Mouse (Mus musculus): ENCODE results near the gene Dok3. TPM values are rescaled to one million over a fixed set of nuclear protein-coding genes. Genes with fewer than 3 reads are reported as not detected.

Dok3 gene
- polyA plus RNA-seq, 1 experiment: 25.7 TPM

DNA sequence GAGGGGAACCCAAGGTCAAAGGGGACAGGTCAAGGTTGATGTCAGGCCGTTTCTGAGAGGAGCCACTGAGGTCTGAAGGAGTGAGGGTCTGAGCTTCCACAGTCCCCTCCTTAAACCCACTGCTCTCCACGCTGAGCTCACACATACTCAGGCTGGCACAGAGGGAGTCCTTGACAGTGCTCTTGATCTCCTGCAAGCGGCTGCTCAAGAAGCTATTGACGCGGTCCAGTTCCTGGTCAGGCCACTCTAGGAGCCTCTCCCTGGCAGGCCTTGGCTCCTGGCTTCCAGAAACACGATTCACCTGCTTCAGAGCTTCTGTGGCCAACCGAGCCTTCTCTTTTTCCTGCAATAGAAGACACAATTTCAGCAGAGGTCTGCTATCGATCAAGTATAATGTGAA lies 14.4 kb upstream of the Dok3 start:
- Histone ChIP-seq H3K4me3 (ENCODE audit: low read depth, low read length) (no peak overlapping the region), H3K27me3 (ENCODE audit: control insufficient read depth, insufficient read depth, low read length) (no peaks in the 10 kb centered on the region), H3K36me3 (ENCODE audit: control insufficient read depth, insufficient read depth, low read length) (peaks cover 45% of the 10 kb centered on the region), H3K4me1 (ENCODE audit: control insufficient read depth, insufficient read depth, insufficient read length, low read length) (no peaks in the 10 kb centered on the region), H3K27ac (ENCODE audit: insufficient read depth, low read depth, low read length) (no peak overlapping the region)
- 88% methylated on average over 8 of the region's 8 CpGs for WGBS
- no peak for TF ChIP-seq CTCF (IDR thresholded peaks at IDR 0.05; ENCODE audit: extremely low read depth, insufficient read length, insufficient replicate concordance, low read depth, low read length)

DNA sequence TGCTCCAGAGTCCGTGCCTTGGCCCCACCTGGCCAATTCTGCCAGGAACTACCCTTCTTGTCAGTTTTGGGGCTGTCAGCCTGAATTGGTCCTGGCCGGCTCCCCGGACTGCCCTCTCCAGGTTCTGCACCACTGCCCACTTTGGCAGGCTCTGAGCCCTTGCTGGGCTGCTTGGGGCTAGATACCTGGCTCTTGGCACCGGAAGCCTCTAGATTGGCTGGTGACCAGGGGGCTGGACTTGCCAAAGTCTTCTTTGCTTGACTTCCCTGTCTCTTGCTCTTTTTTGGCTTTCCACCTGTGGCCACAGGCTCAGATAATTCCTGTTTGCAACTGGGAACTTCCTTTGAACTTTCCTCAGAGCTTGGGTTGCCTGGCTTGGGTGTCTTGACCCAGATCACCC lies 13.8 kb upstream of the Dok3 start:
- TF ChIP-seq POLR2A (IDR thresholded peaks at IDR 0.05; ENCODE audit: low read depth, low read length) (no peak), CTCF (IDR thresholded peaks at IDR 0.05; ENCODE audit: extremely low read depth, insufficient read length, insufficient replicate concordance, low read depth, low read length) (no peak)
- no peak overlapping the region for H3K4me3 ChIP-seq (ENCODE audit: low read depth, low read length)
- no peaks in the 10 kb centered on the region for H3K27me3 ChIP-seq (ENCODE audit: control insufficient read depth, insufficient read depth, low read length)
- no peaks in the 10 kb centered on the region for H3K4me1 ChIP-seq (ENCODE audit: control insufficient read depth, insufficient read depth, insufficient read length, low read length)
- WGBS: 96% methylated on average over 4 of the region's 4 CpGs
- no peak overlapping the region for H3K27ac ChIP-seq (ENCODE audit: insufficient read depth, low read depth, low read length)
- H3K36me3 ChIP-seq (ENCODE audit: control insufficient read depth, insufficient read depth, low read length): peaks cover 45% of the 10 kb centered on the region

DNA sequence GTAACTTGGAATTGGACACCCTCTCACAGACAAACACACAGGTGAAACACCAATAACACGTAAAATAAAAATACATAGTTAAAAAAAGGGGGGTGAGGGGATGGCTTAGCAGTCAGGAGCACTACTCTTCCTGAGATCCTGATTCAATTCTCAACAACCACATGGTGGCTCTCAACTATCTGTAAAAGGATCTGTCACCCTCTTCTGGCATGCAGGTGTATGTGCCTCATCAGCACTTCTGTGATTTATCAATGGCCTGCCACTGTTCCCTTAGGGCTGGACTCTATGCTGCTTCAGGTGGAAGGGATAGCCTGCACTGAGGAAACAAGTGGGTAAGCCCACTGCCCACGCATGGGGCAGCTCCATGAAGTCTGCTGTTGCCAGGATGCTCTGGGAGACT lies 11.8 kb upstream of the Dok3 start:
- Histone ChIP-seq H3K27me3 (ENCODE audit: control insufficient read depth, insufficient read depth, low read length) (no peaks in the 10 kb centered on the region), H3K27ac (ENCODE audit: insufficient read depth, low read depth, low read length) (no peak overlapping the region), H3K36me3 (ENCODE audit: control insufficient read depth, insufficient read depth, low read length) (peaks cover 44% of the 10 kb centered on the region), H3K4me1 (ENCODE audit: control insufficient read depth, insufficient read depth, insufficient read length, low read length) (no peaks in the 10 kb centered on the region), H3K4me3 (ENCODE audit: low read depth, low read length) (no peak overlapping the region)
- TF ChIP-seq CTCF (IDR thresholded peaks at IDR 0.05; ENCODE audit: extremely low read depth, insufficient read length, insufficient replicate concordance, low read depth, low read length): no peak
- no peak for TF ChIP-seq POLR2A (IDR thresholded peaks at IDR 0.05; ENCODE audit: low read depth, low read length)
- WGBS: 88% methylated on average over 2 of the region's 2 CpGs

GRCm38 (mm10) chr13:55536194-55537175 lies 7.4 kb upstream of the Dok3 start, which contains the start of gene Ddx41:
TSS of gene Ddx41 (minus strand) at chr13:55536658.
- H3K27ac ChIP-seq (ENCODE audit: insufficient read depth, low read depth, low read length): no peak within 1 kb of the TSS
- no peaks in the 10 kb centered on the region for H3K27me3 ChIP-seq (ENCODE audit: control insufficient read depth, insufficient read depth, low read length)
- peak; percentile 91 for TF ChIP-seq CTCF (IDR thresholded peaks at IDR 0.05; ENCODE audit: extremely low read depth, insufficient read length, insufficient replicate concordance, low read depth, low read length)
- TF ChIP-seq POLR2A (IDR thresholded peaks at IDR 0.05; ENCODE audit: low read depth, low read length): peak; percentile 55; the same call in 1 of the 2 replicates
- under 1% methylated on average over 70 of the region's 70 CpGs for WGBS
- peaks cover 9% of the 10 kb centered on the region for H3K4me1 ChIP-seq (ENCODE audit: control insufficient read depth, insufficient read depth, insufficient read length, low read length)
- H3K4me3 ChIP-seq (ENCODE audit: low read depth, low read length): peak within 1 kb of the TSS; percentile 84
- H3K36me3 ChIP-seq (ENCODE audit: control insufficient read depth, insufficient read depth, low read length): peaks cover 35% of the 10 kb centered on the region

DNA sequence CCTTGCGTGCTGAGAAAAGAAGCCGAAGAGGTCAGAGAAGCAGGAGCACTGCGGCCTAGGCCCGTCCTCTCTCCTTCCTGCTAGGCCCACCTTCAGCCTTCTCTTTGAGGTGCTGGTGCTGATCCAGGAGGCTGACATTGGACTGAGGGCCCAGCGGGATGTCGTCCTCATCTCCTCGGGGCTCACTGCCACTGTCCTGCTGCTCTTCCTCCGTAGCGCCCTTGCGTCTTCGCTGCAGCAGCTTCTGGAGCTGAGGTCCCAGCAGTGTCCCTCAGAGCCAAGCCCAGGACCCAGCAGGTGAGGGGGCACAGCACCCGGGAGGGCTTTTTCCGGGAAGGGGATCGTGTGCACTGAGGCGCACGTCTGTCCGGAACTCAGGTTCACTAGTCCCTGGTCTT lies 6.7 kb upstream of the Dok3 start:
- H3K4me1 ChIP-seq (ENCODE audit: control insufficient read depth, insufficient read depth, insufficient read length, low read length): peaks cover 9% of the 10 kb centered on the region
- peaks cover 34% of the 10 kb centered on the region for H3K36me3 ChIP-seq (ENCODE audit: control insufficient read depth, insufficient read depth, low read length)
- H3K4me3 ChIP-seq (ENCODE audit: low read depth, low read length): peak overlapping the region; percentile 84
- 16% methylated on average over 17 of the region's 17 CpGs for WGBS
- no peak overlapping the region for H3K27ac ChIP-seq (ENCODE audit: insufficient read depth, low read depth, low read length)
- TF ChIP-seq CTCF (IDR thresholded peaks at IDR 0.05; ENCODE audit: extremely low read depth, insufficient read length, insufficient replicate concordance, low read depth, low read length): no peak
- TF ChIP-seq POLR2A (IDR thresholded peaks at IDR 0.05; ENCODE audit: low read depth, low read length): no peak
- H3K27me3 ChIP-seq (ENCODE audit: control insufficient read depth, insufficient read depth, low read length): no peaks in the 10 kb centered on the region

DNA sequence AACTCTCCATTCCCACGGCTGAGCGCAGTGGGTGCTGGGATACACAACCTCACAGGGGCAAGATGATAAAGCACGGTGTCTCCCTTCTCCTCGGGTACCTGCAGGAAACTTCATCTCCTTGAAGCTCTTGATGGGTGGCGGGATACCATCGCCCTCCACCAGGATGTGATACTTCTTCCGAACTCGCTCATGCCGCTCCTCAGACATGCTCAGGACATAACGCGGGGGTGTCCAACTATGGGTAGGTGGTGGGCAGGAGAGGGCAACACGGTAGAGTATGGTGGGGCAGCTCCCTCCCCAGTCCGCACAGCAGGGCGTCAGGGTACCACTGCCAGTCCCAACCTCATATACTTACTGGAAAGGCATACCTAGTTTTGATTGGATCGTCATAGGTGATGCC lies 6.1 kb upstream of the Dok3 start:
- no peak for TF ChIP-seq POLR2A (IDR thresholded peaks at IDR 0.05; ENCODE audit: low read depth, low read length)
- no peak for TF ChIP-seq CTCF (IDR thresholded peaks at IDR 0.05; ENCODE audit: extremely low read depth, insufficient read length, insufficient replicate concordance, low read depth, low read length)
- WGBS: 93% methylated on average over 15 of the region's 15 CpGs
- Histone ChIP-seq H3K4me3 (ENCODE audit: low read depth, low read length) (peak overlapping the region; percentile 84), H3K27ac (ENCODE audit: insufficient read depth, low read depth, low read length) (no peak overlapping the region), H3K27me3 (ENCODE audit: control insufficient read depth, insufficient read depth, low read length) (no peaks in the 10 kb centered on the region), H3K4me1 (ENCODE audit: control insufficient read depth, insufficient read depth, insufficient read length, low read length) (peaks cover 9% of the 10 kb centered on the region), H3K36me3 (ENCODE audit: control insufficient read depth, insufficient read depth, low read length) (peaks cover 38% of the 10 kb centered on the region)
